Mouse (Mus musculus) kidney, postnatal 25 days (tissue): Measurements from ENCODE around the gene Asb11.

ENCODE experiments used
- DNase-seq, 2 experiments: peaks; one replicate each; pipeline ENCODE4 v3.0.0; 2021; ENCODE audit warnings: mixed read lengths in 2 of 2

Asb11 gene

DNA sequence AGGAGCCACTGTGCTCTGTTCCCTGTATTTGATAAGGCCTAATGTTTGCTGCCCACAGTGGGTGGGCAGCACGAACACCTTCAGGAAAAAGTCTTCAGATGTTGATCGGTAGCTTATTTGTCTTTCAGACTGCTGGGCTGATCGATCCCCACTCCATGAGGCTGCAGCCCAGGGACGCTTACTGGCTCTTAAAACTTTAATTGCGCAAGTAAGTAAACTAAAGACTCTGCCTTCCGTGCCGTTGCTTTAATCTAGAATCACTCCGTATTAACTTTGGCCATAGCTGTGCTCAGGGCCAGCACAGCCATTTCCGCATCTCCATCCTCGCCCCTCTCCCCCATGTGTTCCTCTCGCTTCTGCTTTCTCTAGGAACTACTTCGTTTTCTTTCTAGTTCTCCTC is 8.8 kb downstream of the Asb11 start:
- no peak for DNase-seq

DNA sequence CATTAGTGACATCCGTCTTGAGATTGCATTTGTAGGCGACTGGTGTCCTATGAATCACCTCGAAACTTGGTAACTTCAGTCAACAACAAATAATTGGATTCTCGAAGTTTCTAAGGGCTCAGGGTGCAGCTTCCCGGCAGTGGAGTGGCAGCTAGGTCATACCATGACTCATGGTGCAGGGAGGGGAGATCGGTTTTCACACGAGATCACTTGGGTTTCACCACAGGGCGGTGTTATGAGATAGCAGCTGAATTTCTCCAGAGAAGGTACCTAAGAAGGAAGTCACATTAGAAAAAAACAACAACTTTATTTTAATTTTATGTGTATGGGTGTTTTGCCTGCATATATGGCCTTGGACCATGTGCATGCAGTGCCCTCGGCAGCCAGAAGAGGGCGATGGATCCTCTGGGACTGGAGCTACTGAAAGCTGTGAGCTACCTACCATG is 9.3 kb downstream of the Asb11 start:
- no peak for DNase-seq

GRCm38 (mm10) chrX:164446835-164447681 is 10.3 kb downstream of the Asb11 start:
- no peak for DNase-seq

GRCm38 (mm10) chrX:164447682-164448071 is 10.9 kb downstream of the Asb11 start:
- no peak for DNase-seq

- DNase-seq: peak in 1 of 2 experiments; percentile 41
Measured at GRCm38 (mm10) chrX:164449201-164449600, 12.4 kb downstream of the Asb11 start.

GRCm38 (mm10) chrX:164459205-164459878 is 22.5 kb downstream of the Asb11 start:
- peak in 1 of 2 experiments; percentile 24 for DNase-seq

GRCm38 (mm10) chrX:164502258-164502657 is 65.5 kb downstream of the Asb11 start:
- no peak for DNase-seq

- DNase-seq: peak; percentile 66 to 80
Measured at GRCm38 (mm10) chrX:164505709-164506498, 69.1 kb downstream of the Asb11 start, which contains the start of gene Asb9. Asb9 (plus strand) TSS chrX:164506327.

GRCm38 (mm10) chrX:164507068-164507467 is 70.3 kb downstream of the Asb11 start:
- DNase-seq: peak in 1 of 2 experiments; percentile 9

DNA sequence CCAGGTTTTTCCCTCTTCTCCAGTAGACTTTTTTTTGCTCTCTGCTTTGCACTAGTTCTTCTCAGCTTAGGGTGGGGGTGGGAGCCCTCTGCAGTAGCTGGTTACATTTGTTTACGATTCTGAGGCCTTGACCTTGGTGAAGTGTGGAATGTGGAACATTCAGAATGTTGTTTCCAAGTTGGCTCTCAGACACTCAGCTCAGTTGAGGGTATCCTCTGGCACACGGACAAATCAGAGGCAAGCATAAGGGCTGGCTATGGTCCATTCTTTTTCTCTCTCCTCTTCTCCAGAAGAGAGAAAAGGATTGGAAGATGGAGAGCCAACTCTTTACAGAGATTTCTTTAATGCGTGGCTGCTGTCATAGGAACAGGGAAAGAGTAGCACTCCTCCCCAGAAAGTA is 71.9 kb downstream of the Asb11 start:
- peak in 1 of 2 experiments; percentile 8 for DNase-seq
